Mouse (Mus musculus) heart, postnatal 0 days (tissue): ENCODE results near the gene Pdzd2. TPM values are rescaled to one million over a fixed set of nuclear protein-coding genes. Genes with fewer than 3 reads are reported as not detected.
A peak's percentile ranks its signal among the peaks of the same experiment; 100 is the strongest.

ENCODE experiments used
- ATAC-seq: fragments of 200-750 bp; cut with Nextera tagmentation; 2 replicates; pipeline ENCODE4 v1.8.0; 2017; ENCODE audit warnings: low read depth, moderate number of reproducible peaks, moderate library complexity; ENCODE audit not compliant: insufficient read depth
- DNase-seq: peaks from one replicate; pipeline ENCODE4 v3.0.0-alpha.2; 2016; ENCODE audit warnings: low spot score
- H3K27ac ChIP-seq: fragments of 300-500 bp; sonication (generic); 2 replicates; pipeline ENCODE4 v1.5.1; 2014; ENCODE audit warnings: low read depth, mild to moderate bottlenecking
- H3K27me3 ChIP-seq: fragments of 300-500 bp; sonication (generic); 2 replicates; pipeline ENCODE4 v1.6.1; 2014; ENCODE audit warnings: low read length, mixed read lengths; ENCODE audit not compliant: control insufficient read depth, insufficient read depth
- H3K36me3 ChIP-seq: fragments of 300-500 bp; sonication (generic); replicated peaks from 2 replicates; pipeline ENCODE4 v1.6.1; 2014; ENCODE audit warnings: low read length, mixed read lengths; ENCODE audit not compliant: control insufficient read depth, insufficient read depth
- H3K4me1 ChIP-seq: fragments of 300-500 bp; sonication (generic); 2 replicates; pipeline ENCODE4 v1.6.1; 2014; ENCODE audit warnings: antibody characterized with exemption; ENCODE audit not compliant: control insufficient read depth, insufficient read depth
- H3K4me2 ChIP-seq: fragments of 300-500 bp; sonication (generic); 2 replicates; pipeline ENCODE4 v1.6.1; 2014; ENCODE audit warnings: low read depth, mild to moderate bottlenecking, low read length, moderate library complexity
- H3K4me3 ChIP-seq: fragments of 300-500 bp; sonication (generic); 2 replicates; pipeline ENCODE4 v1.5.1; 2014; ENCODE audit warnings: low read depth, low read length
- H3K9ac ChIP-seq: fragments of 300-500 bp; sonication (generic); replicated peaks from 2 replicates; pipeline ENCODE4 v1.6.1; 2014; ENCODE audit warnings: low read depth, low read length, mixed read lengths
- H3K9me3 ChIP-seq: fragments of 300-500 bp; sonication (generic); replicated peaks from 2 replicates; pipeline ENCODE4 v1.6.1; 2016; ENCODE audit warnings: low read length; ENCODE audit not compliant: control insufficient read depth
- CTCF ChIP-seq: IDR thresholded peaks from 2 replicates; pipeline ENCODE4 v1.5.1; 2016; ENCODE audit warnings: antibody characterized with exemption, control low read depth, low read depth
- EP300 ChIP-seq: IDR thresholded peaks from 2 replicates; pipeline ENCODE4 v1.6.1; 2016; ENCODE audit warnings: antibody characterized with exemption, low read depth
- WGBS: fragments of 180-500 bp; shearing (Covaris S2); extraction: QIAGEN DNeasy Blood & Tissue Kit; methylation state at CpG from one replicate; pipeline ENCODE4 v1.1.7; 2014; 5-methylcytosine and 5-hydroxymethylcytosine counted together
- polyA plus RNA-seq: library from polyadenylated mRNA; unstranded; fragments of >200 nt; fragmentation: Nextera tagmentation; extraction: Ambion mirVana; gene quantifications from 2 replicates; pipeline ENCODE4 v1.2.1, GENCODE M21; 2015
- total RNA-seq: library from RNA; depleted of rRNA; stranded (reverse); fragments of >200 nt; gene quantifications from 2 replicates; pipeline ENCODE4 v1.2.3, GENCODE M21; 2014; ENCODE audit warnings: low replicate concordance

The Pdzd2 gene
- total and polyA plus RNA-seq, 2 experiments from 2014 or later, result 36.1 to 86.0 TPM

DNA sequence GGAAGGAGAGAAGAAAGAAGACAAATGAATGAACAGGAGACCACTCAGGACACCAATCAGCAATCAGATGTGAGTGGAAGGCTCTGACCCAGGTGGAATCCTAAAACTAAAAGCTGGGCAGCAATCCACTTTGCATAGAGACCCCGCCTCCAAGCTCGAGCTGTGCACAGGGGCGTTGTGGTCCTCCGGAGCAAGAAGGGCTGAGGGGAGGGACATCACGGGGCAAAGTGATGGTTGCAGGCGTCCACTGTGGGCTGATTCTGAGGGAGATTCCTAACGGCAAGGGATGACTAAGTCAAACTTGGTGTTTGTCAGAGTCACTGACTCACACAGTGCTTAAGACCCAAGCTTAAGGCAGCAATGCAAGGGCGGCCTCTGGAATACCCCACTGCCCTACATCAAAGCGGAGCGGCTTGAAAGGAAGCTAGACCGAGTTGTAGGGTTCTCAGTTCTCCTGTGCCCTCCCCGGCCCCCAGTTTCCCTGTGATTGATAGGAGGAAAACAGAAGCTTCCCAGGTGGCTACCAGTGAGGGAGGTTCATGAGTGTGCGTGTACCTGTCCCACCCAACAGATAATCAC lies 314.6 kb downstream of the Pdzd2 start:
- Histone ChIP-seq H3K9ac (no peak overlapping the region), H3K36me3 (peaks cover 4% of the 10 kb centered on the region; the same call in 1 of the 2 replicates), H3K9me3 (no peaks in the 10 kb centered on the region), H3K4me3 (no peak overlapping the region), H3K4me1 (no peaks in the 10 kb centered on the region), H3K27me3 (no peaks in the 10 kb centered on the region), H3K4me2 (no peak overlapping the region), H3K27ac (no peak overlapping the region)
- TF ChIP-seq CTCF (no peak), EP300 (no peak)
- DNase-seq, result no peak
- 71% methylated on average over 13 of the region's 13 CpGs for WGBS
- no peak for ATAC-seq

DNA sequence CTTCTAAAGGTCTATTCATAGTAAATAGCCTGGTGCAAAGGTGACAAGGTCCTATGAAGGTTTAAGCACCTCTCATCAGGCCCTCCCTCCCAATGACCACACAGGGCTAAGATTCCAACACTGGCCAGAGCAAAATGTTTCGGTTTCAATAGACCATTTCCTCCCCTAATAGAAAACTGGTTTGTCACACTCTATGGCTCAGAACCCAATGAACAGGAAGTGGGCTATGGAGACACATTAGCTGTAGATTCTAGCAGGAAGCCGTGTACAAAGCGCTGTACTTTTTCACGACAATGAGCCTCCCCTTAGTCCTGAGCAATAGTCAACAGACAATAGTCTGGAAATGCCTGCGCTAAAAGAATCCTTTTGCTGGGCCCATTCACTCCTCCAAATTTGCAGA lies 315.5 kb downstream of the Pdzd2 start:
- ATAC-seq, result 0 out of 2 replicates have a peak, but pooled peaks have one; percentile 14
- Histone ChIP-seq H3K4me3 (no peak overlapping the region), H3K4me1 (no peaks in the 10 kb centered on the region)

DNA sequence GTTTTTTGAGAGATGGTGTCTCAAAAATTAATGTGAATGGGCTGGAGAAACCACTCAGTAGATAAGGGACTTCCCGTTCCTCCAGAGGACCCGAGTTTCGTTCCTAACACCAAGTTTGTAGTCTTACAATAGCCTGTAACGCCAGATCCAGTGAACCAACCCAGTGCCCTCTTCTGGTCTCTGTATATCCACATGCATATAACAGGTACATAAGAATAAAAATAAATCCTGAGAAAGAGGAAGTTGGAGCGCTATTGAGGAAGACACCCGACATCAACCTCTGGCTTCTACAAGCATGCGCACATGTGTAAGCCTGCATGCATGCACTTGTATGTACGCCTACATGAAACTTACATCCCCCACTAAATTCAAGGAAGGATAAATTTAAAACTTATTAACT lies 318.8 kb downstream of the Pdzd2 start:
- no peak overlapping the region for H3K4me2 ChIP-seq
- no peak overlapping the region for H3K4me3 ChIP-seq
- no peak overlapping the region for H3K9ac ChIP-seq
- no peaks in the 10 kb centered on the region for H3K4me1 ChIP-seq
- TF ChIP-seq CTCF, result no peak
- no peak for TF ChIP-seq EP300
- no peaks in the 10 kb centered on the region for H3K9me3 ChIP-seq
- H3K27me3 ChIP-seq, result no peaks in the 10 kb centered on the region
- peaks cover 5% of the 10 kb centered on the region; the same call in 1 of the 2 replicates for H3K36me3 ChIP-seq
- ATAC-seq (no peak), DNase-seq (no peak)
- no peak overlapping the region for H3K27ac ChIP-seq
- WGBS, result 87% methylated on average over 8 of the region's 8 CpGs

More for the DNA sequence above, 315.5 kb downstream of the Pdzd2 start:
- Histone ChIP-seq H3K9ac (no peak overlapping the region), H3K4me2 (no peak overlapping the region), H3K36me3 (peaks cover 7% of the 10 kb centered on the region; the same call in 1 of the 2 replicates), H3K27ac (peak overlapping the region; percentile 51; the same call in 1 of the 2 replicates), H3K9me3 (no peaks in the 10 kb centered on the region), H3K27me3 (no peaks in the 10 kb centered on the region)
- WGBS, result 70% methylated on average over 5 of the region's 5 CpGs
- no peak for DNase-seq
- no peak for TF ChIP-seq EP300
- no peak for TF ChIP-seq CTCF

DNA sequence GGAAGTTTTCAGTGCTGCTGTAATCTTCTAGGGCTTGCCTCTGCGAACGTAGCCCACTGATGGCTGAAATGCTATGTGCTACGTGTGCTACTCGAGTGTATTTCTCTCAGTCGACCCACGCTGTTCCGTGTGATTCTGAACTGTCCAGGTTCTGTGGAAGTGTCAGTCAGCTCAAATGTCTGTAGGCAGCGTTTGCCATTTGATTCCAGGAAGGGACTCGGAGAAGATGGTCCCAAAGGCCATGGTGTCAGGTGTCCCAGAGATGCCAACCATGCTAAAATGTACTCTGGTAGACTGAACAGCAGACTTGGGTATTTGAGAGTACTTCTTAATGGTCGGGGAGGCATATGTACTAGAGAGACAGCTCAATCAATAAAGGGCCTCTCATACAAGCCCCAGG lies 319.3 kb downstream of the Pdzd2 start:
- ATAC-seq, result no peak
- TF ChIP-seq CTCF, result no peak
- TF ChIP-seq EP300, result no peak

DNA sequence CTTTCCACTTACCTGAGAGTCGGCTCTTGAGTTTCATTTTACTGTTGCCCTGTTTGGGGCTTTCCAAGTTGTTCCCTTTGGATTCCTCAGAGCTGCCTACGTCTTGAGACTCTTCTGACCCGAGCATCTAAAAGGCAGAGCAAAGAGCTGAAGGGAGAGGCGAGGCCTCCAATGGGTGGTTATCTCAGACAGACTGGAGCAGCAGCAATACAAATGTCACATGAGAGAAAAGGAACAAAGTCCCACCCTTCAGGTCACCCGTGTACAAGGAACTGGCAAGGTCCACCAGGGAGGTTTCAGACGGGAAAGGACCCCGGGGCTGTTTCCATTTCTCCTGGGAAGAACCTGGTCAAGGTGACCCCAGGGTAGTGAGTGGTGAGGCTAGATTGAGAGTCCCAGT lies 320.3 kb downstream of the Pdzd2 start:
- Histone ChIP-seq H3K4me2 (no peak overlapping the region), H3K9me3 (no peaks in the 10 kb centered on the region), H3K9ac (no peak overlapping the region), H3K27me3 (no peaks in the 10 kb centered on the region), H3K4me3 (no peak overlapping the region), H3K27ac (no peak overlapping the region), H3K36me3 (peaks cover 8% of the 10 kb centered on the region; the same call in 1 of the 2 replicates), H3K4me1 (0 out of 2 replicates have a peak, but pooled peaks cover 3% of the 10 kb centered on the region)
- DNase-seq, result no peak
- WGBS, result 71% methylated on average over 7 of the region's 7 CpGs
- ATAC-seq, result no peak
- TF ChIP-seq EP300 (no peak), CTCF (no peak)

More for the DNA sequence above, 319.3 kb downstream of the Pdzd2 start:
- peaks cover 8% of the 10 kb centered on the region; the same call in 1 of the 2 replicates for H3K36me3 ChIP-seq
- H3K9ac ChIP-seq, result no peak overlapping the region
- H3K27me3 ChIP-seq, result no peaks in the 10 kb centered on the region
- H3K4me3 ChIP-seq, result no peak overlapping the region
- no peaks in the 10 kb centered on the region for H3K9me3 ChIP-seq
- H3K4me2 ChIP-seq, result no peak overlapping the region
- no peak for DNase-seq
- no peak overlapping the region for H3K27ac ChIP-seq
- WGBS, result 94% methylated on average over 10 of the region's 10 CpGs
- H3K4me1 ChIP-seq, result 0 out of 2 replicates have a peak, but pooled peaks cover under 1% of the 10 kb centered on the region
